Mouse (Mus musculus): ENCODE results near the gene Metrnl. TPM values are rescaled to one million over a fixed set of nuclear protein-coding genes. Genes with fewer than 3 reads are reported as not detected.

Metrnl gene
- polyA plus RNA-seq, 2 experiments from 2014 or later, result 0.23 to 0.80 TPM

GRCm38 (mm10) chr11:121686091-121686490 is 15.3 kb upstream of the Metrnl start:
- ATAC-seq, result no peak

GRCm38 (mm10) chr11:121686674-121687073 is 14.7 kb upstream of the Metrnl start:
- no peak for ATAC-seq

GRCm38 (mm10) chr11:121688024-121688423 is 13.3 kb upstream of the Metrnl start:
- no peak for ATAC-seq

- ATAC-seq, result no peak
These were observed 5.9 kb upstream of the Metrnl start for GRCm38 (mm10) chr11:121695304-121696064.

GRCm38 (mm10) chr11:121697271-121697670 is 4.1 kb upstream of the Metrnl start:
- ATAC-seq, result no peak

- ATAC-seq, result no peak
These were observed 2.9 kb upstream of the Metrnl start for GRCm38 (mm10) chr11:121698381-121698955.

GRCm38 (mm10) chr11:121702111-121702894 is 959 bp downstream of the Metrnl start:
- ATAC-seq, result peak; percentile 34

GRCm38 (mm10) chr11:121702895-121703618 is 1.7 kb downstream of the Metrnl start:
- ATAC-seq, result peak; percentile 59

- ATAC-seq, result no peak
These were observed 2.4 kb downstream of the Metrnl start for GRCm38 (mm10) chr11:121703619-121704215.

- ATAC-seq, result peak; percentile 85
These were observed 5.2 kb downstream of the Metrnl start for GRCm38 (mm10) chr11:121706521-121707005.

- ATAC-seq, result no peak
These were observed 7.9 kb downstream of the Metrnl start for GRCm38 (mm10) chr11:121709278-121709677.

- ATAC-seq, result no peak
These were observed 8.9 kb downstream of the Metrnl start for GRCm38 (mm10) chr11:121710245-121710644.

- no peak for ATAC-seq
These were observed 11.6 kb downstream of the Metrnl start for GRCm38 (mm10) chr11:121712987-121713386.

- ATAC-seq, result no peak
These were observed 12.2 kb downstream of the Metrnl start for GRCm38 (mm10) chr11:121713569-121713968.

- ATAC-seq, result no peak
These were observed 13.6 kb downstream of the Metrnl start for GRCm38 (mm10) chr11:121714745-121715485.

GRCm38 (mm10) chr11:121717724-121718123 is 16.4 kb downstream of the Metrnl start:
- no peak for ATAC-seq

- ATAC-seq, result no peak
These were observed 19.4 kb downstream of the Metrnl start for GRCm38 (mm10) chr11:121720752-121721151.

GRCm38 (mm10) chr11:121722434-121722833 is 21.1 kb downstream of the Metrnl start:
- ATAC-seq, result no peak

GRCm38 (mm10) chr11:121726625-121727024 is 25.3 kb downstream of the Metrnl start:
- no peak for ATAC-seq

- ATAC-seq, result no peak
These were observed 32.8 kb downstream of the Metrnl start for GRCm38 (mm10) chr11:121734184-121734583.

GRCm38 (mm10) chr11:121734892-121735291 is 33.5 kb downstream of the Metrnl start:
- no peak for ATAC-seq
